Mouse (Mus musculus) ES-E14 (cell line): ENCODE data around the gene Ptprr.

Experiments
- CHD2 ChIP-seq: IDR thresholded peaks from 2 replicates; pipeline ENCODE4 v1.6.1; 2014; ENCODE audit warnings: mild to moderate bottlenecking, low read depth, low read length, inconsistent platforms
- HCFC1 ChIP-seq: IDR thresholded peaks from 2 replicates; pipeline ENCODE4 v1.6.1; 2012; ENCODE audit warnings: low read length, inconsistent platforms, borderline replicate concordance; ENCODE audit not compliant: insufficient read depth
- MAFK ChIP-seq: IDR thresholded peaks from 2 replicates; pipeline ENCODE4 v1.6.1; 2014; ENCODE audit warnings: mild to moderate bottlenecking, low read depth, low read length, inconsistent platforms; ENCODE audit not compliant: insufficient read depth
- ZC3H11A ChIP-seq: IDR thresholded peaks from 2 replicates; pipeline ENCODE4 v1.6.1; 2012; ENCODE audit warnings: low read depth, mild to moderate bottlenecking, inconsistent platforms, low read length, borderline replicate concordance
- ZNF384 ChIP-seq: IDR thresholded peaks from 2 replicates; pipeline ENCODE4 v1.6.1; 2012; ENCODE audit warnings: low read depth, low read length, inconsistent platforms

- no peak for TF ChIP-seq HCFC1
- TF ChIP-seq ZNF384, result no peak
- no peak for TF ChIP-seq CHD2
- TF ChIP-seq ZC3H11A, result no peak
- no peak for TF ChIP-seq MAFK
Measured at GRCm38 (mm10) chr10:116018480-116018891, 473 bp downstream of the Ptprr start.
